Mouse (Mus musculus) liver, embryonic 12.5 days (tissue): Measurements from ENCODE around the gene Rbm19. TPM values are rescaled to one million over a fixed set of nuclear protein-coding genes. Genes with fewer than 3 reads are reported as not detected.
A peak's percentile ranks its signal among the peaks of the same experiment; 100 is the strongest.

ENCODE experiments used
- ATAC-seq: fragments of 200-750 bp; cut with Nextera tagmentation; 2 replicates; pipeline ENCODE4 v1.8.0; 2017; ENCODE audit warnings: moderate number of reproducible peaks, mild to moderate bottlenecking, moderate library complexity
- H3K27ac ChIP-seq: fragments of 300-500 bp; sonication (generic); 2 replicates; pipeline ENCODE4 v1.5.1; 2016; ENCODE audit warnings: mild to moderate bottlenecking
- H3K27me3 ChIP-seq: fragments of 300-500 bp; sonication (generic); replicated peaks from 2 replicates; pipeline ENCODE4 v1.6.1; 2016; ENCODE audit warnings: mild to moderate bottlenecking, moderate library complexity
- H3K36me3 ChIP-seq: fragments of 300-500 bp; sonication (generic); 2 replicates; pipeline ENCODE4 v1.6.1; 2016; ENCODE audit warnings: mild to moderate bottlenecking, moderate library complexity
- H3K4me1 ChIP-seq: fragments of 300-500 bp; sonication (generic); 2 replicates; pipeline ENCODE4 v1.6.1; 2016
- H3K4me2 ChIP-seq: fragments of 300-500 bp; sonication (generic); 2 replicates; pipeline ENCODE4 v1.6.1; 2016; ENCODE audit warnings: mild to moderate bottlenecking, moderate library complexity
- H3K4me3 ChIP-seq: fragments of 300-500 bp; sonication (generic); 2 replicates; pipeline ENCODE4 v1.5.1; 2016; ENCODE audit warnings: mild to moderate bottlenecking, moderate library complexity
- H3K9ac ChIP-seq: fragments of 300-500 bp; sonication (generic); 2 replicates; pipeline ENCODE4 v1.6.1; 2016; ENCODE audit warnings: mild to moderate bottlenecking, moderate library complexity
- H3K9me3 ChIP-seq: fragments of 300-500 bp; sonication (generic); replicated peaks from 2 replicates; pipeline ENCODE4 v1.6.1; 2016; ENCODE audit warnings: mild to moderate bottlenecking, moderate library complexity
- WGBS: fragments of 180-500 bp; shearing (Covaris S2); methylation state at CpG from one replicate; pipeline ENCODE4 v1.1.7; 2016; ENCODE audit not compliant: insufficient replicate concordance; 5-methylcytosine and 5-hydroxymethylcytosine counted together
- polyA plus RNA-seq: library from polyadenylated mRNA; unstranded; fragments of >200 nt; fragmentation: Nextera tagmentation; extraction: Ambion mirVana; gene quantifications from 2 replicates; pipeline ENCODE4 v1.2.1, GENCODE M21; 2016

The Rbm19 gene
- polyA plus RNA-seq, 1 experiment from 2014 or later = 30.2 TPM

DNA sequence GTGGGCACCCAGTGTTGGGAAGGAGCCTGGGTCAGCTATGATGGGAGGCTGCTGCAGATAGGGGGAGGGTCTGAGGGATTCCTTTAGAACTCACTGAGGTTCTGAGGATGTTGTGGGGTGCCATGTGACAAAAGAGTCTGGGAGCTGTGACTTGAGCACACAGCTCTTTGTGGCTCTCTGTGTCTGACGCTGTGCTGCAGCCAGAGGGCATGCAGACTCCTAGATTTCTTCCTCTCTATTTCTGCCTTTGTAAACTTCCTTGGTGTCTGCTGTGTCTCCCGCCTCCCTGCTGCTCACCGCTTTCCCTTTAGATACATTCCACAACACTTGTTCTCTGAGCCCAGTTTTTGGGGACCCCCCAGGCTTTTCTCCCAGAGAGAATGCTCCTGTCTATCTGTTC is 36.9 kb downstream of the Rbm19 start:
- H3K4me1 ChIP-seq = peaks cover 23% of the 10 kb centered on the region
- H3K27ac ChIP-seq = no peak overlapping the region
- no peak overlapping the region for H3K4me3 ChIP-seq
- no peaks in the 10 kb centered on the region for H3K9me3 ChIP-seq
- no peak for ATAC-seq
- H3K36me3 ChIP-seq = peaks cover 55% of the 10 kb centered on the region
- no peak overlapping the region for H3K4me2 ChIP-seq
- no peaks in the 10 kb centered on the region for H3K27me3 ChIP-seq
- 83% methylated on average over 3 of the region's 3 CpGs for whole genome bisulfite sequencing
- H3K9ac ChIP-seq = no peak overlapping the region

DNA sequence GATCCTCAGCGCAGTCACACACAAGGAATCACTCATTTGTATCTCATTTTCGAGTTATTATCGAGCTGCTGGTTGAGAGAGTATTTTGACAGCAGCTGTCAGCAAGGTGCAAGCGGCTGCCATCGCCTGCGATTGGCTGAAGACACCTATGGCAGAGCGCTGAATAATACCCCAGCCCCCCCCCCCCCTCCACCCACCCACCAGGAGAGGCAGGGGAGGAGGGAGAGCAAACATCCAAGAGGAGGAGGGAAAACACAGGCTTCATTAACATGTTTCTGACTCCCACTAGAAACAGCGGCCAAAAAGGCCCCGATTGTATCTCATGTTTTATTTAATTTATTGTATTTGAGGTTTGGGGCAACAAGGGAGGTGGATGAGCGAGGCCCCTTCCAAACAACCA is 39.4 kb downstream of the Rbm19 start:
- WGBS = 77% methylated on average over 10 of the region's 10 CpGs
- ATAC-seq = no peak

DNA sequence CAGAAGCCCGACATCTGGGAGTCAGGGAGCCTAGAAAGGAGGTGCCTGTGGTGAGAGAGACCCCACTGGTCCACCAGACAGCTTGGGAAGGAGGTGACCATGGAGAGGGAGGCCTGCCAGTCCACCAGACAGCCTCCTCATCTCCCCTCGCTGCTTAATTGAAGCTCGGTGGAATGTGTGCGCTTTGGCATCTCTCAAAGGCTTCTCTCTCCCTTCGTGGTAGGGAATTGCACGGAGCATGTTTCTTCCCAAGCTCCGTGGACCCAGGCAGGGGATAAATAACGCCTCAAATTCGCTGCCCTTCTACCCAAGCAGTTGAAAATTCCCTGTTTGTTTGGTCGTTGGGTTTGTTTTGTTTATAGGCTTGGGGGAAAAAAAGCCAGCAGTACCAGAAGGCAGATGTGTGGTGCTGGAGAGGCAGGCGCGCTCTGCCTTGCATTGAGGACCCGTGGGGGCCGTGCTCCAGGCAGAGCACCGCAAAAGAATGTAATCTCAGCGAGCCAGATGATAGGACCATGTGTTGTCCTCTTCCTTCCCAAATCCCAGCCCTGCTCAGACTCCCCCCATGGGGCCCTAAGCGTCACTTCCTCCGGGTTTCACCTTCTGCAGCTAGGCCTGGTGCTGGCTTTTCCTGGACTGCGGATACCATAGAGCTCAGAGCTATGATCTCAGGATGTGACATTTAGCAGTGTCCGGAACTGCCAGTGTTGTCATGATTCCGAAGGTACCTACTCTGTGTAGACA is 40.1 kb downstream of the Rbm19 start:
- WGBS = 55% methylated on average over 21 of the region's 21 CpGs
- ATAC-seq = no peak; the same call in 1 of the 2 replicates
- H3K27ac ChIP-seq = no peak overlapping the region; the same call in 1 of the 2 replicates
- H3K4me2 ChIP-seq = no peak overlapping the region
- H3K36me3 ChIP-seq = peaks cover 29% of the 10 kb centered on the region
- H3K9ac ChIP-seq = no peak overlapping the region
- no peak overlapping the region for H3K4me3 ChIP-seq
- H3K9me3 ChIP-seq = no peaks in the 10 kb centered on the region
- H3K4me1 ChIP-seq = peaks cover 55% of the 10 kb centered on the region
- H3K27me3 ChIP-seq = no peaks in the 10 kb centered on the region

More for the DNA sequence above, 39.4 kb downstream of the Rbm19 start:
- Histone ChIP-seq H3K4me2 (no peak overlapping the region), H3K27ac (no peak overlapping the region), H3K4me3 (no peak overlapping the region), H3K36me3 (peaks cover 34% of the 10 kb centered on the region), H3K9ac (no peak overlapping the region), H3K27me3 (no peaks in the 10 kb centered on the region), H3K4me1 (peaks cover 48% of the 10 kb centered on the region), H3K9me3 (no peaks in the 10 kb centered on the region)

DNA sequence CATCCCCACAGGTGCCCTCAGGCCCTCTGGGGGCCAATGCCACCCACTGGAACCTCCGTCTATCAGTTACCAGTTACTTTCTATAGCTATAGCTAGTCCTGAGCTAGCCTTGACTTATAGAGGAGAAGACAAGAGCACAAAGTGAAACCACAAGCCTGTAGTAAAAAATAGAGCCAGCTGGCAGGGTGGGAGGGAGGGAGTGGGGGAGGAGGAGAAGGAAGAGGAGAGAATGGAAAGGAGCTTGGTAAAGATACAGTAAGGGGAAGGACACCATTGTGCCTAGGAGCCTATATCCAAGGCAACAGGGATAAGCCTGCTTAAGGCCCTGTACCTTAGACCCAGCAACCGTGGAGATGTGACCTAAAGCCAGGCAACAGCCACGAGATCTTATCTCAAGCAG is 40.9 kb downstream of the Rbm19 start:
- H3K27me3 ChIP-seq = no peaks in the 10 kb centered on the region
- peak overlapping the region; percentile 21; the same call in 1 of the 2 replicates for H3K27ac ChIP-seq
- ATAC-seq = no peak
- no peaks in the 10 kb centered on the region for H3K9me3 ChIP-seq
- peaks cover 62% of the 10 kb centered on the region for H3K4me1 ChIP-seq
- no peak overlapping the region for H3K4me3 ChIP-seq
- 40% methylated on average over 3 of the region's 3 CpGs for WGBS
- peaks cover 21% of the 10 kb centered on the region for H3K36me3 ChIP-seq
- no peak overlapping the region for H3K4me2 ChIP-seq
- no peak overlapping the region for H3K9ac ChIP-seq

DNA sequence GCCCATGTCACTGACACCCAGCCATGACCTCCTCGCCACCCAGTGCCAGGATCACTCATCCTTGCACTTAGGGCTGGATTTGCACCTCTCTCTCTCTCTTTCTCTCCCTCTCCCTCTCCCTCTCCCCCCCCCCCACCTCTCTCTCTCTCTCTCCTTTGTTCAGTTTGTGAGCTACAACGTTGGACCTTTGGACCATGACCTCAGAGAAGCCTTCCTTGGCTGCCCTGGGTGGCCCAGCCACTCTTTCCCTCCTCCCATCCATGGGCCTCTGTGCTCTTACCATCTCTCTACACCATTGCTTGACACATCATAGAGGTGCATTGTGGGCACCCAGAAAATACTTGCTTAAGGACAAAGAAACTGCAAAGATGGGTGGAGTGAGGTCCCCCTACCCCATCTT is 42.2 kb downstream of the Rbm19 start:
- H3K9ac ChIP-seq = no peak overlapping the region
- ATAC-seq = no peak
- H3K27ac ChIP-seq = no peak overlapping the region
- no peak overlapping the region for H3K4me3 ChIP-seq
- no peaks in the 10 kb centered on the region for H3K27me3 ChIP-seq
- WGBS = 68% methylated on average over 2 of the region's 2 CpGs
- H3K9me3 ChIP-seq = no peaks in the 10 kb centered on the region
- H3K4me1 ChIP-seq = peaks cover 68% of the 10 kb centered on the region
- H3K36me3 ChIP-seq = peaks cover 12% of the 10 kb centered on the region; the same call in 1 of the 2 replicates
- no peak overlapping the region for H3K4me2 ChIP-seq

DNA sequence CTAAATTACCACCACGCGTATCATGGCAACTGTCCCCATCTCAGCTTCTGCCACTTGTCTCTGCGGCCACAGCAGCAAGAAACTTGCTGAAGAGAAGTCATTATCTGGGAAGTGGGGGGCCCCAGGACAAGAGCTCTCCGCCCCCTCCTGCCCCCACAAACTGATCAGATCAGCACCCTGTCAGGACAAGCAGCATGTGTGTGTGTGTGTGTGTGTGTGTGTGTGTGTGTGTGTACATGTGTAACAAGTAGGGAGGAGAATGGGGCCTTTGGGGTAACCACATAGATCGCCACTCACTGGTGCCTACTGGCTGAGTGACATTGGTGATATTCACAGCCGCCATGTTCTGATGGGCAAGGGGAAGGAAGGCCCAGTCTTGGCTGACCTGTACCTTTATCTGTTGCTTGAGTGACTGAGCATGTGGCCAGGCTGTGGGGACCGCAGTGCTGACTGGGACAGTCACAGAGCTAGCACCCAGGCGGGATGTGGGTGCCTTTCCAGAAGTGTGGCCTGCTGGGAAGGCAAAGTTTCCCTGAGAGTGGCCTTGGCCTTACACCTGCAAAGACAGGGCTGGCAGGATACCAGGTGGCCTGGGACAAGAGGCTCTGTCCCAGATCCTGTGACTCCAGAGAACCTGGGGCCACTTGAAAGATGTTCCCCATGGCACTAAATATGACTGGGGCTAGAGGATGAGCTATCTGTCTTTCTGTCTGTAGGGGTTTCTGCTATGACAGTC is 44.8 kb downstream of the Rbm19 start:
- peak; percentile 60 for ATAC-seq
- Histone ChIP-seq H3K9me3 (no peaks in the 10 kb centered on the region), H3K4me1 (peaks cover 85% of the 10 kb centered on the region), H3K4me3 (no peak overlapping the region), H3K4me2 (peak overlapping the region; percentile 32), H3K36me3 (peaks cover 3% of the 10 kb centered on the region; the same call in 1 of the 2 replicates), H3K27ac (peak overlapping the region; percentile 42; the same call in 1 of the 2 replicates), H3K27me3 (no peaks in the 10 kb centered on the region), H3K9ac (0 out of 2 replicates have a peak overlapping the region, but pooled peaks have one; percentile 39)
- WGBS = 53% methylated on average over 8 of the region's 8 CpGs

DNA sequence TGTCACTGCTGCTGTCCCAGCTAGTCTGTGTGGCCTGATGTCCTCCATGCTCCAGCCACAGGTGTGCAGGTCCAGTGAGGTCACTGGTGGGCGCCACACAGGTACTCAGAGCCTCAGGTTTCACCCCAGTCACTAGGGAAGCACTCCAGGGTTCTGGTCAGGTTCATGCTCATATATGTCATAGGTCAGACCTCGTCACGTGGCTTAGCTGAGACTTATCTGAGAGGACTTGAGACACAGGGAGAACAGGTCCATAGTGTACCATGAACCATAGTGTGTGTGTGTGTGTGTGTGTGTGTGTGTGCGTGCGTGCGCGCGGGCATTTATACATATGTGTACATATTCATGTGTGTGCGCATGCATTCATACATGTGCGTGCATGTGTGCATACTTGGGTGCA is 46.4 kb downstream of the Rbm19 start:
- WGBS = 88% methylated on average over 10 of the region's 10 CpGs
- H3K4me2 ChIP-seq = no peak overlapping the region
- no peaks in the 10 kb centered on the region for H3K27me3 ChIP-seq
- H3K4me1 ChIP-seq = peaks cover 78% of the 10 kb centered on the region
- no peaks in the 10 kb centered on the region for H3K9me3 ChIP-seq
- ATAC-seq = no peak
- no peak overlapping the region for H3K9ac ChIP-seq
- H3K27ac ChIP-seq = no peak overlapping the region
- no peak overlapping the region for H3K4me3 ChIP-seq
- peaks cover 3% of the 10 kb centered on the region; the same call in 1 of the 2 replicates for H3K36me3 ChIP-seq

DNA sequence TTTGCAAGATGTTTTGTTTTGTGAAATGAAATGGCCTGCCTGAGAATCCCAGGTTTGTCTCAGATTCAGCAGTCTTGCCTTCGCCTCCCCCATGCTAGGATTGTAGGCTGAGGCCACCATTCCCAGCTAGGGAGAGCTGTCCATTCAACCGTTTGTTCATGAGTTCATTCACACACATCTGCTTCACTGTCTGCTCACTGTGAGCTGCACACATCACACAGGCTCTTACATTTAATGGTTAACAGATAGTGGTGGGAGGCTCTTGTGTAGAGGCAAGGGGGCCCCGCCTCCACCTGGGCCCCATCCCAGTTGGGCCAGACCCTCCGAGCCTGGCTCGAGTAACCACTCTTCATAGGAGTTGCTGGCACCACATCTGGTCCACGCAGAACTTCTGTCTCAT is 47.2 kb downstream of the Rbm19 start:
- peaks cover 71% of the 10 kb centered on the region for H3K4me1 ChIP-seq
- no peak overlapping the region for H3K4me2 ChIP-seq
- no peak overlapping the region for H3K4me3 ChIP-seq
- no peak for ATAC-seq
- H3K9me3 ChIP-seq = no peaks in the 10 kb centered on the region
- no peak overlapping the region for H3K27ac ChIP-seq
- peaks cover 2% of the 10 kb centered on the region; the same call in 1 of the 2 replicates for H3K36me3 ChIP-seq
- 75% methylated on average over 6 of the region's 6 CpGs for WGBS
- no peaks in the 10 kb centered on the region for H3K27me3 ChIP-seq
- no peak overlapping the region for H3K9ac ChIP-seq

DNA sequence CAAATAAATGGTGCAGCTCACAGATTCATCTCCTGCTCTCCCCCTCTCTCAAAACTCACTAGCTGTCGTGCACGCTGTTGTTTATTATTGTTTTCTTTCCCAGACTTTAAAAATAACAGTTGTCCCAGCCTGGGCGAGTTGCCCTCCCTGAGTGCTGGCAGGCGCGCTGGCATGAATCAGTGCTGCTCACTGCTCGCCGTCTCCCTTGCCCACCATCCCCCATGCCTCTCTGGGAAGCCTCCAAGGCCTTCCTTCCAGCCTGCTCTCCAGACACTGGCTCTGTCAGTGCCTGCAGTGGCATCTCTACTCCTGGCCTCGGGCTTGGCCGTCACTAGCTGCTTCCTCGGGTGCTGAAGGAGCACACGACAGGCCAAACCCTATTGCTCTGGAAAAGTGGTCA is 48.2 kb downstream of the Rbm19 start:
- H3K4me3 ChIP-seq = no peak overlapping the region
- H3K27ac ChIP-seq = no peak overlapping the region
- H3K36me3 ChIP-seq = no peaks in the 10 kb centered on the region; the same call in 1 of the 2 replicates
- no peaks in the 10 kb centered on the region for H3K9me3 ChIP-seq
- no peak for ATAC-seq
- H3K9ac ChIP-seq = no peak overlapping the region
- WGBS = 76% methylated on average over 11 of the region's 11 CpGs
- H3K4me2 ChIP-seq = no peak overlapping the region
- H3K27me3 ChIP-seq = no peaks in the 10 kb centered on the region
- H3K4me1 ChIP-seq = peaks cover 61% of the 10 kb centered on the region

DNA sequence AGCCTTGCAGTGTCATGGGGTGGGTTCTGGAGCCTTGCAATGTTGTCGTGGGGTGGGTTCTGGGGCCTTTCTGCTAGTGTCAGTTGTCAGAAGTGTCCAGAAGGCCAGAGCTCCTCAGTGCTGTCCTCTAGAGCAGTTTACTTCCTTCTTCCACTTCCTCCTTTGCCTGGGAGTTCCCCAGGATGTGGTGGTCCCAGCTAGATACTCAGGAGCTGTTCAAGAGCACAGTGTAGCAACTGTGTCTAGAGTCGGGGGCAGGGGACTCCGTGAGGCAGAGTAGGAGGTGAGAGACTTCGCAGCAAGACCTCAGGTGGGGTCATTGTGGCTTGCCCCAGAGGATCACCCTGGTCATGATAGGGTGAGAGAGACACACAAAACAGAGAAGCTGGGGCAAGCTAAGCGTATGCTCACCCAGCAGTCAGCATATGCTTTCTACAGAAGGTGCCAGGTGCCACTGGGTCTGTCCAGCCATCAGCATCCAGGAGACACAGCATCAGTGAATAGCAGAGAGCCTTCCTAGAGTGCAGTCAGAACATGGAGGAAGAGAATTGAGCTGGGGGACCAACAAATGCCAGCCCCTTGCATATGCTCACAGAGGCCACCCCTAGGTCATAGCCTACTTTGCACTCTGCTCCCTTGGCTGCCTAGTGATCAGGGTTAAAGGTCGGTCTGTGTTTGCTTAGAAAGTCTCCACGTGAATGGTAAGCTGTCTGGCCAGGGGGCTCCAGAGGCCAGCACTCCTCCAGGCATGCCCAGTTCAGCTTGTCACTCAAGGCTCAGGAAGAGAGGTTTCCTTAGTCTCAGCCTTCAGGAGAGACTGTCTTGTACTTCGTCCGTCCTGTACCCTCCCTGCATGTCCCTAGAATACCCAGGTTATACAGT is 49.0 kb downstream of the Rbm19 start:
- Histone ChIP-seq H3K27ac (peak overlapping the region; percentile 22; the same call in 1 of the 2 replicates), H3K4me1 (peaks cover 53% of the 10 kb centered on the region), H3K9ac (no peak overlapping the region), H3K27me3 (no peaks in the 10 kb centered on the region), H3K9me3 (no peaks in the 10 kb centered on the region), H3K4me3 (no peak overlapping the region), H3K4me2 (no peak overlapping the region), H3K36me3 (peaks cover 2% of the 10 kb centered on the region; the same call in 1 of the 2 replicates)
- no peak for ATAC-seq
- WGBS = 62% methylated on average over 9 of the region's 9 CpGs

DNA sequence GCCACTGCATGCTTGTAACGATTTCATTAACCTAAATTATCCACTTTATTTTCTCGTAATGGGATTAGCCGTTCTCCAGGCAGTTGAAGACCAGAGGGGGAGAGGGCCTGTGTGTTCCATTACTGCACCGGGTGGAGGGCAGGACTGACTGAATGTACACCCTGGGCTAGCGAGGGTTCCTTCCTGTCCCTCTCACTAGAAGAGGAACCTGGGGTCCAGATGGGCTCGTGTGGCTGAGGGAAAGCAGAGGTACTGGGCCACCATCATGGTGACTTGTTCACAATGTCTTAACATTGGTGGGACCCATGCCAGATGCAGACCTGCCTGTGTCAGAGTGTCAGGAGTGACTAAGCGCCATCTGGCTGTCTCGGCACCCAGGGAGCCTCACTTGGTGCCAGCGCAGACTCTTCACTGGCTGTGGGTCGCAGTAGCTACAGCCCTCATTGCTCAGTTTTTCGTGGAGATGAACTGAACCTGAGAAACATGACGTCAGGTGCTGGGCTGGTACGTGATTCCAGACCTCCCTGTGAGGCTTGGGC is 51.6 kb downstream of the Rbm19 start:
- Histone ChIP-seq H3K4me2 (no peak overlapping the region), H3K27me3 (no peaks in the 10 kb centered on the region), H3K27ac (no peak overlapping the region), H3K9ac (no peak overlapping the region), H3K4me3 (no peak overlapping the region), H3K36me3 (peaks cover 2% of the 10 kb centered on the region; the same call in 1 of the 2 replicates), H3K9me3 (no peaks in the 10 kb centered on the region), H3K4me1 (peaks cover 50% of the 10 kb centered on the region)
- WGBS = 72% methylated on average over 13 of the region's 13 CpGs
- no peak for ATAC-seq
